ENCODE assay signal across 22 mouse cellular contexts in genomic region chr5:111440264-111440663, GRCm38 (mm10). TPM values are rescaled to one million over a fixed set of nuclear protein-coding genes. Genes with fewer than 3 reads are reported as not detected.
"Had no signal": no experiment of that assay in that cellular context is flagged by ENCODE, and none has a peak within 500 bp of the region (broad histone marks: within the 10 kb centered on the region; RNA-seq: fewer than 3 reads in every experiment).

No protein-coding gene starts in this region.

- H3K27me3 ChIP-seq: neural tube, embryonic 13.5 days had no signal

- H3K4me3 ChIP-seq: layer of hippocampus, adult 2 months; limb, embryonic 10.5 days; limb, embryonic 13.5 days; liver, embryonic 13.5 days; myocyte; neural tube, embryonic 13.5 days had no signal

- ATAC-seq: intestine, postnatal 0 days; lung, postnatal 0 days had no signal

- H3K9me3 ChIP-seq: limb, embryonic 10.5 days; limb, embryonic 13.5 days; liver, embryonic 13.5 days; neural tube, embryonic 13.5 days had no signal

- H3K27ac ChIP-seq: kidney, postnatal 0 days; layer of hippocampus, adult 2 months; limb, embryonic 10.5 days; limb, embryonic 13.5 days; liver, embryonic 13.5 days; macrophage; neural tube, embryonic 13.5 days had no signal

- H3K4me2 ChIP-seq: limb, embryonic 13.5 days; liver, embryonic 13.5 days; lung, embryonic 14.5 days; midbrain, embryonic 11.5 days; neural tube, embryonic 13.5 days had no signal

- DNase-seq: kidney, adult 2 months; kidney, postnatal 25 days; layer of hippocampus, adult 9-11 months; liver, embryonic 13.5 days; lung, embryonic 14.5 days; retina, postnatal 1 day; right cerebral cortex, postnatal 25 days; spleen, adult 18-20 months; thymus, adult 2 months; thymus, postnatal 14 days had no signal

- H3K36me3 ChIP-seq: liver, embryonic 13.5 days; neural tube, embryonic 13.5 days had no signal

- H3K9ac ChIP-seq: limb, embryonic 13.5 days; liver, embryonic 13.5 days; lung, embryonic 14.5 days; neural tube, embryonic 13.5 days had no signal

RNA-seq across cellular contexts. Expression of gene Mn1, which starts 23.1 kb away (rescaled TPM):
- total RNA-seq: monocyte, adult 5-6 weeks; neutrophil, adult 5-6 weeks had no signal
- polyA plus RNA-seq: macrophage had no signal
